Mouse (Mus musculus): ENCODE data around the gene Wdr75. TPM values are rescaled to one million over a fixed set of nuclear protein-coding genes. Genes with fewer than 3 reads are reported as not detected.
A peak's percentile ranks its signal among the peaks of the same experiment; 100 is the strongest.

The Wdr75 gene
- polyA plus RNA-seq, 1 experiment from 2014 or later: 69.4 TPM

- Histone ChIP-seq H3K27me3 (replicated peaks) (no peaks in the 10 kb centered on the region), H3K4me1 (replicated peaks) (no peaks in the 10 kb centered on the region), H3K36me3 (no peaks in the 10 kb centered on the region), H3K9ac (no peak overlapping the region), H3K4me3 (replicated peaks) (no peak overlapping the region), H3K4me2 (replicated peaks) (no peak overlapping the region), H3K9me3 (no peaks in the 10 kb centered on the region), H3K27ac (no peak overlapping the region)
- ATAC-seq: peak; percentile 55
- 64% methylated on average over 4 of the region's 4 CpGs for WGBS
These were observed 14.2 kb upstream of the Wdr75 start for GRCm38 (mm10) chr1:45780606-45781288.

DNA sequence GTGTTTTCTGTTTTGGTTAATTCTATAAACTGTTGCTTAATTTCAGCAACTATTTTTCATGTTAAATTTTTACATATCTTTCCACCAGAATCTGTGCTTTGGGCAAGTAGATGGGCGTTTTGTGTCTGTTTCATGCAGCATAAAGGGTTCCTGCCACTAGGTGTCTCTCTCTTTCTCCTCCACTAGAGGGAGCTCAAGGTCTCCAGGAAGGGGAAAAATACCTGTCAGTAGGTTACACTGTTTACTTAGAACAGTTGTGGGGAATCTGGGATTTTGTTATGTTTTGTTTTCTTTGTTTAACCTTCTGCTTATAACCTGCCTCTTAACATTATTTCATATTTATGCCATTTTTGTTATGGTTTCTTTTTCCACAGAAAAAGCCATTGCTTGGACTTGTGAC lies 21.9 kb downstream of the Wdr75 start:
- Histone ChIP-seq H3K27me3 (replicated peaks) (no peaks in the 10 kb centered on the region), H3K36me3 (peaks cover 25% of the 10 kb centered on the region; the same call in 1 of the 2 replicates), H3K9ac (no peak overlapping the region), H3K27ac (no peak overlapping the region), H3K4me1 (replicated peaks) (no peaks in the 10 kb centered on the region), H3K4me2 (replicated peaks) (no peak overlapping the region), H3K9me3 (no peaks in the 10 kb centered on the region), H3K4me3 (replicated peaks) (no peak overlapping the region)
- peak; percentile 75 for ATAC-seq
- WGBS: 33% methylated on average over 1 of the region's 1 CpGs

- 93% methylated on average over 9 of the region's 9 CpGs for WGBS
- H3K9ac ChIP-seq: no peak overlapping the region
- H3K27me3 ChIP-seq (replicated peaks): no peaks in the 10 kb centered on the region
- ATAC-seq: no peak
- no peak overlapping the region for H3K4me2 ChIP-seq (replicated peaks)
- H3K4me3 ChIP-seq (replicated peaks): no peak overlapping the region
- no peaks in the 10 kb centered on the region for H3K9me3 ChIP-seq
- H3K4me1 ChIP-seq (replicated peaks): no peaks in the 10 kb centered on the region
- no peak overlapping the region for H3K27ac ChIP-seq
- peaks cover 25% of the 10 kb centered on the region for H3K36me3 ChIP-seq
These were observed 23.6 kb downstream of the Wdr75 start for GRCm38 (mm10) chr1:45818564-45818963.

DNA sequence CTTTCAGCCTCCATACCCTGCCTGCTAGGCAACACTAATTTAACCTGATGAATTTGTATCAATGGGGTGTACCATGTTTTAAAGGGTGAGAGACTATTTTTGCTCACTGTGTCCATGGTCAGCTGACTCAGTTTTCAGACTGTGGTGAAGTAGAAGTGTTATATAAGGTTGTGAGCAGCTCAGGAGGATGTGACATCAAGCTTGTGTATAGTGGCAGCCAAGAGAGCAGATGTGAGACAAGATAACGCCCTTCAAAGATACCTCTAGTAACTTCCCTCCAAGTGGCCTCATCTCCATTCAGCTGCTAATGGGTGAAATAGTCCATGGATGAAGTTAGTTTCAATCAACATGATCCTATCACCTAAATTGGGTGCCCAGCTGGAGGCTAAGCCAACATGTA lies 29.5 kb downstream of the Wdr75 start:
- ATAC-seq: 0 out of 2 replicates have a peak, but pooled peaks have one; percentile 31

DNA sequence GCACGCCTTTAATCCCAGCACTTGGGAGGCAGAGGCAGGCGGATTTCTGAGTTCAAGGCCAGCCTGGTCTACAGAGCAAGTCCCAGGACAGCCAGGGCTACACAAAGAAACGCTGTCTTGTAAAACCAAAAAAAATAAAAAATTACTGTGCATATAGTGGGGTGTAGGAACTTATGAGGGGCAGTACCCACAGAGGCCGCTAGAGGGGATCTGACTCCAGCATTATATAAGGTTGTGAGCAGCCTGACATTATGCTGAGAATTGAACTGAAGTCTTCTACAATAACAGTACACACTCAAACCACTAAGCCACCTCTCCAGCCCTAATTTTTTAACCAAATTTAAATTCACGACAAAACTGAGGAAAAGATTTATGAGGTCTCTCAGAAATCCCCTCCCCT lies 30.2 kb downstream of the Wdr75 start:
- no peaks in the 10 kb centered on the region for H3K27me3 ChIP-seq (replicated peaks)
- ATAC-seq: peak; percentile 87
- H3K4me1 ChIP-seq (replicated peaks): no peaks in the 10 kb centered on the region
- no peak overlapping the region for H3K4me2 ChIP-seq (replicated peaks)
- no peaks in the 10 kb centered on the region for H3K9me3 ChIP-seq
- no peak overlapping the region for H3K4me3 ChIP-seq (replicated peaks)
- peaks cover 10% of the 10 kb centered on the region for H3K36me3 ChIP-seq
- no peak overlapping the region for H3K27ac ChIP-seq
- 49% methylated on average over 5 of the region's 5 CpGs for WGBS
- H3K9ac ChIP-seq: no peak overlapping the region

More for the DNA sequence above, 29.5 kb downstream of the Wdr75 start:
- Histone ChIP-seq H3K27ac (no peak overlapping the region), H3K4me2 (replicated peaks) (no peak overlapping the region), H3K9me3 (no peaks in the 10 kb centered on the region), H3K4me1 (replicated peaks) (no peaks in the 10 kb centered on the region), H3K9ac (no peak overlapping the region), H3K4me3 (replicated peaks) (no peak overlapping the region), H3K36me3 (peaks cover 10% of the 10 kb centered on the region), H3K27me3 (replicated peaks) (no peaks in the 10 kb centered on the region)
- WGBS: 71% methylated on average over 1 of the region's 1 CpGs

DNA sequence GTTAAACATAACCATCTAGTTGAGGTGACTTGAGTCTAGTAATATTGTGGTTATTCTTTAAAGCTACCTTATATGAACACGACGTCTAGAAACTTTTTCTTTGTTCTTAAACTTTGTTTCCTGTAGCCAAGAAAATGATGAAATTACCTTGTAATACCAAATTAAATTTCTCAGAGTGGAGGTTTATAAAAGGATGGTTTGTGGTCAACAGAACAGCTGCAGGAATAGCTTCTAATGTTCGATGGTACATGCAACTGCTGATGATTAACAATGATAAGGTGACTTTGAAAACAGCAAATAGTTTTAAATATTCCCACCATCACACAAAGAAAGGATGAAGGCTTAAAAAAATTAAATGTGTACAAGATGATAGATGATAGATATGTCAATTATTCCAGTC lies 30.7 kb downstream of the Wdr75 start:
- Histone ChIP-seq H3K4me2 (replicated peaks) (no peak overlapping the region), H3K4me1 (replicated peaks) (no peaks in the 10 kb centered on the region), H3K9me3 (no peaks in the 10 kb centered on the region), H3K27ac (no peak overlapping the region), H3K4me3 (replicated peaks) (no peak overlapping the region), H3K9ac (no peak overlapping the region), H3K36me3 (peaks cover 10% of the 10 kb centered on the region), H3K27me3 (replicated peaks) (no peaks in the 10 kb centered on the region)
- 90% methylated on average over 3 of the region's 3 CpGs for WGBS
- ATAC-seq: no peak

- ATAC-seq: no peak
- 82% methylated on average over 2 of the region's 2 CpGs for WGBS
- no peaks in the 10 kb centered on the region for H3K27me3 ChIP-seq (replicated peaks)
- H3K4me1 ChIP-seq (replicated peaks): no peaks in the 10 kb centered on the region
- no peaks in the 10 kb centered on the region for H3K9me3 ChIP-seq
- H3K27ac ChIP-seq: no peak overlapping the region
- H3K9ac ChIP-seq: no peak overlapping the region
- peaks cover 6% of the 10 kb centered on the region for H3K36me3 ChIP-seq
- no peak overlapping the region for H3K4me2 ChIP-seq (replicated peaks)
- H3K4me3 ChIP-seq (replicated peaks): no peak overlapping the region
These were observed 31.2 kb downstream of the Wdr75 start for GRCm38 (mm10) chr1:45826148-45826547.

DNA sequence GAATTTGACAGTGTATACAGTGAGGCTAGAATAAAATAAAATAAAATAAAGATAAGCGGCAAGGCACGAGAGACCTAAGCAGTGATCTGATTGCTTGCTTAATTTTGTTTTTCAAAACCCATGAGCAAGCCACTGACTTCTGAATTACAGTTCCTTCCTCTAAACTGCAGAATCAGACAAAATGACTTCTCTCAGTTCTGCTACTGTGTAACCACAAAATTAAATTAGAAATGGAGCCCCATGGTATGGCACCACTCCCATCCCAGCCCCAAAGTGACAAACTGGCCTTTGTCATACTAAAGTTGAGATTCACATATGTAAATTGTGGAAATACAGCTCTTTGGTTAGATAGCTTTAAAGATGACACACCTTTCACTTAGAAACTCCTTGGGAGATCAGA lies 31.8 kb downstream of the Wdr75 start:
- Histone ChIP-seq H3K27ac (no peak overlapping the region), H3K9ac (no peak overlapping the region), H3K27me3 (replicated peaks) (no peaks in the 10 kb centered on the region), H3K4me1 (replicated peaks) (no peaks in the 10 kb centered on the region), H3K9me3 (no peaks in the 10 kb centered on the region), H3K4me2 (replicated peaks) (no peak overlapping the region), H3K4me3 (replicated peaks) (no peak overlapping the region), H3K36me3 (peaks cover 6% of the 10 kb centered on the region; the same call in 1 of the 2 replicates)
- whole genome bisulfite sequencing: 83% methylated on average over 2 of the region's 2 CpGs
- ATAC-seq: no peak

DNA sequence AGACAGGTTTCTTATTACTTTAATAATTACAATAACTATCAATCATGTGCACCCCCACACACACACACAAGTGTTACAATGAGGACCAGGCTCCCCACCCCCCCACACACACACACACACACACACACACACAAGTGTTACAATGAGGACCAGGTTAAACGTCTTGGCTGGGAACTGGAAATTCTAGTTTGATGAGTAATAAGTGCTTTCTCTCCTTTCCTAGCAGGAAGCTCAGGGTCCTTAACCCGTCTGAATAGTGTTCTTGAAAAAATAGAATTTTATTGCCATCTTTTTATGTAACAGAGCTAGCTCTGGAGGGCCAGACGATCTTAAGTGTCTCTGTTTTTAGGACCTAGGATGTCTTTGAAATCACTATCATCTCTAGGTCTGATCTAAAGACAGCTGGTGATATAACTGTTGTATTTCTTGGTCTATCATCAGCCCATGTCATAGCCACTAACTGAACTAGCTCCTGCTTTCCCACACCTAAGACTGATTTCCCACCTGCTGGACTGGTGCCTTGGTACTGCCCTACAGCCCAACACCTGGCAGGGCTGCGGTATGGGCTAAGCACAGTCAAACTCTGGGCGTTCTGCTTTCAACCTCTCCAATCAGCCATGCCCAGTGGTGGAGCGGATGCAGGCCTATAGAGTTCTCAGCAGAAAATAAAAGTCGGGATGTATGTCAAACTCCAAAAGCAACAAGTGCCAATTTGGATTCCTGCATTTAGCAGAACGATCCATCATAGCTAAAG lies 35.7 kb downstream of the Wdr75 start:
- Histone ChIP-seq H3K36me3 (no peaks in the 10 kb centered on the region), H3K4me1 (replicated peaks) (no peaks in the 10 kb centered on the region), H3K27ac (no peak overlapping the region), H3K9ac (no peak overlapping the region), H3K4me2 (replicated peaks) (no peak overlapping the region), H3K27me3 (replicated peaks) (no peaks in the 10 kb centered on the region), H3K4me3 (replicated peaks) (no peak overlapping the region), H3K9me3 (no peaks in the 10 kb centered on the region)
- ATAC-seq: peak; percentile 70
- 76% methylated on average over 8 of the region's 8 CpGs for WGBS

DNA sequence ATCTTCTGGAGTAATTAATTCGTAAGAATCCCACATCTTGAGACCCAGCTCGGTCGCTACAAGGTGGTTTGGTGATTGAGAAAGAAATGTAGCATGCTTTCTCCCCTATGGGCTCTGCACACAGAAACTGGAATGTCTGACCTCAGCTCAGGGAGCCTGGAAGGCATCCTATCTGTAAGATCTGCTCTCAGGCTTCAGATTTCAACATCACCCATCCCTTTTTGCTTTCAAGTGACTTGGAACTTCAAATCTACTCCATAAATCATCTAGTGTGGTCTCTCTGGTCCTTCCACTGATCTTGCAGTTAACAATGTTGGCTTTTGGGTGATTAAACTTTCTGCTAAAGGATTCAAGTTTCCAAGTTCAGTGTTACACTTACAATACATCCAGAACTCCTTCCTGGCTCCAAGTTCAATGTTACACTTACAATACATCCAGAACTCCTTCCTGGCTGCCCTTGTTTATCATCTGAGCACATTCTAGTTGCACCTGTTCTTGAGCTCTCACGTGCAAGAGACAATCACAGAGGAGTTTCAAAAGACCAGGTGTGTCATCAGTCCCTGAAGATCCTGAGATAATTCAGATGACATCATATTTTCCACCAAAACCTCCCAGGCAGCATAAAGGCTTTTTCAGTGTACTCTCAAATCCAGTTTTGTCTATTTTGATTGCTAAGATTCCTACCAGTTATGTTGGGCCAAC lies 40.5 kb downstream of the Wdr75 start:
- Histone ChIP-seq H3K36me3 (no peaks in the 10 kb centered on the region), H3K27me3 (replicated peaks) (no peaks in the 10 kb centered on the region), H3K4me3 (replicated peaks) (no peak overlapping the region), H3K9me3 (no peaks in the 10 kb centered on the region), H3K27ac (no peak overlapping the region), H3K9ac (no peak overlapping the region), H3K4me1 (replicated peaks) (0 out of 2 replicates have a peak, but pooled peaks cover 3% of the 10 kb centered on the region), H3K4me2 (replicated peaks) (no peak overlapping the region)
- WGBS: 61% methylated on average over 4 of the region's 4 CpGs
- ATAC-seq: no peak

GRCm38 (mm10) chr1:45837736-45838135 lies 42.8 kb downstream of the Wdr75 start:
- H3K4me1 ChIP-seq (replicated peaks): 0 out of 2 replicates have a peak, but pooled peaks cover 3% of the 10 kb centered on the region
- no peaks in the 10 kb centered on the region for H3K27me3 ChIP-seq (replicated peaks)
- no peak overlapping the region for H3K4me3 ChIP-seq (replicated peaks)
- H3K9me3 ChIP-seq: no peaks in the 10 kb centered on the region
- peak overlapping the region; percentile 48; the same call in 1 of the 2 replicates for H3K27ac ChIP-seq
- H3K36me3 ChIP-seq: no peaks in the 10 kb centered on the region
- no peak overlapping the region for H3K9ac ChIP-seq
- peak; percentile 71 for ATAC-seq
- 44% methylated on average over 4 of the region's 4 CpGs for WGBS
- H3K4me2 ChIP-seq (replicated peaks): no peak overlapping the region

GRCm38 (mm10) chr1:45838271-45838670 lies 43.3 kb downstream of the Wdr75 start:
- no peaks in the 10 kb centered on the region for H3K27me3 ChIP-seq (replicated peaks)
- H3K9me3 ChIP-seq: no peaks in the 10 kb centered on the region
- H3K36me3 ChIP-seq: no peaks in the 10 kb centered on the region
- H3K4me1 ChIP-seq (replicated peaks): 0 out of 2 replicates have a peak, but pooled peaks cover 3% of the 10 kb centered on the region
- no peak overlapping the region for H3K9ac ChIP-seq
- ATAC-seq: peak; percentile 49; the same call in 1 of the 2 replicates
- no peak overlapping the region for H3K4me3 ChIP-seq (replicated peaks)
- H3K27ac ChIP-seq: no peak overlapping the region
- no peak overlapping the region for H3K4me2 ChIP-seq (replicated peaks)
